Mouse (Mus musculus) gastrocnemius, postnatal 4 days (tissue): Measurements from ENCODE around the gene Cnmd. TPM values are rescaled to one million over a fixed set of nuclear protein-coding genes. Genes with fewer than 3 reads are reported as not detected.

ENCODE experiments used
- DNase-seq, 2 experiments: peaks; one replicate each; pipeline ENCODE4 v3.0.0; 2021 to 2022; ENCODE audit warnings: low spot score in 2 of 2, mixed read lengths in 2 of 2
- long read RNA-seq, 2 experiments: library from polyadenylated mRNA; stranded (forward); transcript quantifications; one replicate each; pipeline ENCODE4 v2.0.0; 2021
- total RNA-seq, 2 experiments: library from RNA; stranded (reverse); gene quantifications; 2 replicates each; pipeline ENCODE4 v1.2.3; 2021

Gene Cnmd
- 1 to 10 TPM in 1 of 2 experiments, under 1 TPM in 1; 0.83 to 1.3 TPM for total RNA-seq
- long read RNA-seq, experiment 1, partial matches to known transcripts = 0 of 1 reads
- long read RNA-seq, experiment 1, other reads (novel, unspliced or antisense) = 0 of 1 reads
- long read RNA-seq, experiment 2, partial matches to known transcripts = 0 of 2 reads
- long read RNA-seq, experiment 2, other reads (novel, unspliced or antisense) = 1 of 2 reads

GRCm38 (mm10) chr14:79662001-79662400 lies at the start of gene Cnmd:
Gene Cnmd, minus strand, starts transcription at chr14:79662170.
- no peak for DNase-seq

DNA sequence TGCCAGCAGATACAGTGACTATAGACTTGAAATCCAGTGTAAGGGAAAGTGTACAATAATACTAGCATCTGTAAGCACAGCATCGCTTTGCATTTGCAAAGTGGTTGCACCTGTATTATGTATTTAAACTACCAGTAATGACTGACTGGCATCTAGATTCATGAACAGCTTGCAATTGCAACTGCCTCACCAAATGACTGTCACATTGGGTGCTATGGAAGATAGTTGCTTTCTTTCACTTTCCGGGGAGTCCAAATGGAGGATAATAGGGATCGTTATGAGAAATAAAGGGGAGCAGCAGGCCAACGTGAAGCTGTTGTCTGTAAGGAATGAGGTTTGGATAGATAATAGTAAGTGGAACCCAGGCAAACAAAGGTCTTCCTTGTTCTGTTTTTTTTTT lies 49.3 kb upstream of the Cnmd start:
- DNase-seq = no peak

DNA sequence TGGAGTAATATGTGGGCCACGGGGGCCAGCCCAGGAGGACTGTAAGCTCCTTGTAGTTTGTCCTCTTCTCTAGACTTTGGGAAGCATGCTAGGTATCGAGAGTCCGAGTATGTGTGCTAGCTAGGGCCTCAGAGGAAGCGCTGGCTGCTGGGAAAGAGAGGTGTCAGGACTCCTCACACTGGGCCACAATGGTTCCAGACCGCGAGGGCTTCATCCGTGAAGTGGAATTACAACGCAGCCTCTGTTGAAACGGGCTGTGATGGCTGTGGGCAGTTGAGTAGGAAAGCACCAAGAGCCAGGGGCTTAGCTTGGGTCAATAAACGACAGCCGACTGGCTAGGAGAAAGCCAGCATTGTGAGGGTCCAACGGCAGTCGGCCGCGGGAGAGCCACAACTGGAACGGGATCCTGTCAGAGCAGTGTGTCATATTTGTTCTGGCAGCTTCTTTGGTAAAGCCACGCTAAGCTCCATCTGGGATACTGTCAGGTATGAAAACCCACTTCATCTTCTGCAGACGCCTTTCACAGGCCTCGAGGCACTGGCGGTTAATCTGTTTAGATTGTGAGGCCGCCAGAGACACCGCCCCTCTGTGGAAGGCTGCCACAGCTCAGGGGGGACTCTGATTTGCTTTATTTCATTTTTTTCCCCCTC lies 41.7 kb upstream of the Cnmd start:
- DNase-seq = no peak

GRCm38 (mm10) chr14:79701606-79702005 lies 39.6 kb upstream of the Cnmd start:
- no peak for DNase-seq

DNA sequence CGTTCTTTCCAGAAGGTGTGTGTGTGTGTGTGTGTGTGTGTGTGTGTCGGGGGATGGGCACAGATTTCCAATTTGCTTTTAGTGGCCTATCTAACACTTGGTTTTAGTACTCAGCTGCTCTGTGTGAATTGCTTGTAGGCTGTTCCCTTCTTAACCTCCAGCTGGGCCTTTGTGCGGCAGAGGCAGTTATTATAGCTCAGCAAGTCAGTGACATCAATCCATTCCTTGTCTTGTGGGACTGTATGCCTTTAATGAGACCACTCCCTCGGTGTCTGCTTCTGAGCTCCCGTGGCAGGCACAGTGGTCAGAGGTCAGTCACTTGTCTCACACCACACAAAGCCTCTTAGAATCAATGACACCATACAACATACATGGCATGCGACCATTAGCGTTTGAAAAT lies 39.1 kb upstream of the Cnmd start:
- no peak for DNase-seq

GRCm38 (mm10) chr14:79699381-79699780 lies 37.4 kb upstream of the Cnmd start:
- DNase-seq = no peak

DNA sequence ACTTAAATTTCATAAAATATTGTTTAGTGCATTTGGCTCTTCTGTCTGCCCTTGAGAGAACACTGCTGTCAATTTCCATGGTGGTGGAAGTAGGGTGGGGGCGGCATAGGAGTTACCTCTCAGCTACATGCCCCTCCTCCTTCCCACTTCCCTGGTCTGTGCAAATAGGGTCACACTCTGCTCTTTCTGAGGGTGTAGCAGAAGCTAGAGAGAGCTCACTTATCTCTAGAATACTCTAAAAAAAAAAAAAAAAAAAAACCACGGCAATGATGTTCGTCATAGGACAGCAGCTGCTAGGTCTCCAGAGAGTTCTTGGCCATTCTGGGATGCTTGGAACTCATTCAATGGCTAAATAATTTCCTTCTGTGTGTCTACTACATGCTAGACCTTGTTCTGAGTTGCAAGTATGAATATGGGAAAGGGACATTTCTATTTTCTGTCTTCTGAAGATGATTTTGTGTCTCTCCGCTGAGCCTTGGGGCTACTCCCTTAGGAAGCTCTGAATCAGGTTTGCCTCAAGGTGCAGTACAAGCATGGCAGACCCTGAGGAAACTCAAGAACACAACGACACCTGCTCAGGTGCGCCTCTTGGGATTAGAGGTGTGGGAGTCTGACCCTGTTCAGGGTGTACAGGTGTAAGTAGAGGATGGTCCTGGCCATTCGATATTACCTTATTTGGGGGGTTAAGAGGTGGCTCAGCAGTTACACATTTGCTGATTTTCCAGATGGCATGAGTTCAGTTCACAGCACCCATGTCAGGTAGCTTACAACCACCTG lies 28.3 kb upstream of the Cnmd start:
- no peak for DNase-seq

GRCm38 (mm10) chr14:79680652-79681051 lies 18.7 kb upstream of the Cnmd start:
- no peak for DNase-seq

DNA sequence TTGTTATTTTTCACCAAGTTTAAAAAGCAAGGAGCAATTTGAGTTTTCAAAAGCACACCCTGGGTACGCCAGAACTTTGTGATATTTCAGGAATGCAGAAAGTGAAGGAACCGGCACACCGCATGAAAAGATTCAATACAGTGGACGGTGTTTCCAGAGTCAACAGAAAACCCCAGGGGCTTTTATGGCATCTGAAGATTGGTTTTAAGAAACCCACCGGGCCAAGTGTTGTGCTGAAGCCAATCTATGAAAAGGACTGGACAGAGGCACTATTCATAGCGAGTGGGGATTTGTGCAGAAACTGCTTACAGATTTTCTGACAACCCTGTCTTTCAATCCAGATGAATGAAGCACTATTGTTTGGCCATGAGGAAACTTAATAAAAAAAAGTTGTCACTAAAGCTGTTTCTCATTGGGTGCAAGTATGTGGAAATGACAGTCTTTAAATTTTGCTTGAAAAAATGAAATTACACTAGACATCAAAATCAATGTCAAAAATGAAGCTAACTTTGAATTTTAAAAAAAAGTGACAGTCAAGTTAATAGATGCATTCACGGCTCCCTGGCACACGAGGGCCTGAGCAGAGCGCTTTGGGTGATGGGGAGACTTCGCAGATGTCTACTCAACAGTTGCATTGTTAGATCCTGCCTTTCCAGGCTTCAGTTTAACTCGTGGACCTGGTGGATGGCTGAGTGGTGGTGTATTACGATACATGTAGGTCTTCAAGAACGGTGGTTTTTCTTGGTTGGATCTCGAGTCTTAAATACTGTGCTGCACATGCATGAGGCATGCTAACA lies 16.1 kb upstream of the Cnmd start:
- no peak for DNase-seq

GRCm38 (mm10) chr14:79677108-79677753 lies 15.3 kb upstream of the Cnmd start:
- DNase-seq = no peak

- DNase-seq = no peak
Observed at GRCm38 (mm10) chr14:79673083-79674013, 11.4 kb upstream of the Cnmd start.

- no peak for DNase-seq
Observed at GRCm38 (mm10) chr14:79672567-79672966, 10.6 kb upstream of the Cnmd start.

- no peak for DNase-seq
Observed at GRCm38 (mm10) chr14:79671008-79671407, 9.0 kb upstream of the Cnmd start.

GRCm38 (mm10) chr14:79661005-79661917 lies 709 bp downstream of the Cnmd start:
- DNase-seq = peak; percentile 21 to 48

- no peak for DNase-seq
Observed at GRCm38 (mm10) chr14:79660467-79660866, 1.5 kb downstream of the Cnmd start.

- DNase-seq = no peak
Observed at GRCm38 (mm10) chr14:79658748-79659508, 3.0 kb downstream of the Cnmd start.

- DNase-seq = peak in 1 of 2 experiments; percentile 16
Observed at GRCm38 (mm10) chr14:79658286-79658685, 3.7 kb downstream of the Cnmd start.

DNA sequence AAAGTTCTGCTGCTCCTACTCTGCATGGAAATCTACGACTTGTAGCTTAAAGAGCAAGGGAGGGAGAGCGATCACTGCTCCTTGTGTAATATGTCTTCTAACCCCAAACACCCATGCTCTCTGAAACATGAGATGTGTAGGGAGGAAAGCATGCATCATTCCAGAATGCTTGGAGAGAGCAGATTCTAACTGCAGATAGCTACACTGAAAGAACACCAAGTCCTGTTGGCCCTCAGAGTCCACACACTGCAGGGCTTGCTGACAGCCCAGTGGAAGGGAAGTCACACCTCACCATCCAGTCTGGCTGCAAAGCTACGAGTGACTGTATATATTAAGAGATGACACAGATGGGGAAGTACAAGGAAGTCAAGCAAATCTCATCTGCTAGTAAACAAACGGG lies 9.3 kb downstream of the Cnmd start:
- no peak for DNase-seq
